Mouse (Mus musculus) kidney, embryonic 14.5 days (tissue): Measurements from ENCODE around the gene AC161166.1. TPM values are rescaled to one million over a fixed set of nuclear protein-coding genes. Genes with fewer than 3 reads are reported as not detected.
"Not testable (repeated sequence)": the region's sequence is repeated elsewhere in the genome, so short reads cannot be mapped to it uniquely, and the experiment has no call there.

Experiments used
- ATAC-seq: fragments of 200-750 bp; cut with Nextera tagmentation; 2 replicates; pipeline ENCODE4 v1.8.0; 2017; ENCODE audit warnings: moderate number of reproducible peaks, mild to moderate bottlenecking, moderate TSS enrichment, moderate library complexity; ENCODE audit not compliant: low FRiP score, low TSS enrichment
- H3K27ac ChIP-seq: fragments of 300-500 bp; sonication (generic); 2 replicates; pipeline ENCODE4 v1.5.1; 2014; ENCODE audit warnings: low read depth, mild to moderate bottlenecking, low read length, moderate library complexity, mixed read lengths
- H3K27me3 ChIP-seq: fragments of 300-500 bp; sonication (generic); 2 replicates; pipeline ENCODE4 v1.6.1; 2014; ENCODE audit warnings: mild to moderate bottlenecking, low read length; ENCODE audit not compliant: control insufficient read depth, insufficient read depth
- H3K36me3 ChIP-seq: fragments of 300-500 bp; sonication (generic); 2 replicates; pipeline ENCODE4 v1.6.1; 2014; ENCODE audit warnings: low read length, mixed read lengths; ENCODE audit not compliant: control insufficient read depth, insufficient read depth
- H3K4me1 ChIP-seq: fragments of 300-500 bp; sonication (generic); 2 replicates; pipeline ENCODE4 v1.6.1; 2014; ENCODE audit warnings: low read length, mixed read lengths; ENCODE audit not compliant: control insufficient read depth, insufficient read depth
- H3K4me2 ChIP-seq: fragments of 300-500 bp; sonication (generic); replicated peaks from 2 replicates; pipeline ENCODE4 v1.6.1; 2014; ENCODE audit warnings: low read depth, mild to moderate bottlenecking, low read length
- H3K4me3 ChIP-seq: fragments of 300-500 bp; sonication (generic); 2 replicates; pipeline ENCODE4 v1.5.1; 2014; ENCODE audit warnings: mild to moderate bottlenecking, low read length
- H3K9ac ChIP-seq: fragments of 300-500 bp; sonication (generic); 2 replicates; pipeline ENCODE4 v1.6.1; 2014; ENCODE audit warnings: low read depth, mild to moderate bottlenecking, low read length, moderate library complexity
- H3K9me3 ChIP-seq: fragments of 300-500 bp; sonication (generic); 2 replicates; pipeline ENCODE4 v1.6.1; 2016; ENCODE audit warnings: low read length; ENCODE audit not compliant: control insufficient read depth
- WGBS: fragments of 180-500 bp; shearing (Covaris S2); extraction: QIAGEN DNeasy Blood & Tissue Kit; methylation state at CpG from one replicate; pipeline ENCODE4 v1.1.7; 2014; 5-methylcytosine and 5-hydroxymethylcytosine counted together
- polyA plus RNA-seq: library from polyadenylated mRNA; unstranded; fragments of >200 nt; fragmentation: Nextera tagmentation; extraction: Ambion mirVana; gene quantifications from 2 replicates; pipeline ENCODE4 v1.2.1, GENCODE M21; 2014

AC161166.1 gene
- polyA plus RNA-seq, 1 experiment from 2014 or later, result 0.61 TPM

GRCm38 (mm10) chr7:24483291-24483690 is 29.0 kb downstream of the AC161166.1 start:
- not testable (repeated sequence) for H3K36me3 ChIP-seq, ATAC-seq, H3K9me3 ChIP-seq, H3K9ac ChIP-seq, H3K27me3 ChIP-seq, H3K27ac ChIP-seq, H3K4me3 ChIP-seq
- Histone ChIP-seq H3K4me1 (peaks cover 17% of the 10 kb centered on the region; the same call in 1 of the 2 replicates), H3K4me2 (0 out of 2 replicates have a peak overlapping the region, but pooled peaks have one; percentile 97)
- WGBS, result 47% methylated on average over 6 of the region's 6 CpGs

- Histone ChIP-seq H3K4me1 (peaks cover 17% of the 10 kb centered on the region; the same call in 1 of the 2 replicates), H3K27ac (no peak overlapping the region), H3K4me2 (peak overlapping the region; percentile 97), H3K9me3 (no peaks in the 10 kb centered on the region), H3K36me3 (no peaks in the 10 kb centered on the region), H3K27me3 (peaks cover 4% of the 10 kb centered on the region; the same call in 1 of the 2 replicates), H3K4me3 (peak overlapping the region; percentile 61), H3K9ac (peak overlapping the region; percentile 71)
- 0 out of 2 replicates have a peak, but pooled peaks have one; percentile 5 for ATAC-seq
- 6% methylated on average over 11 of the region's 38 CpGs for WGBS
Observed at GRCm38 (mm10) chr7:24482208-24483020, 29.8 kb downstream of the AC161166.1 start.

- Histone ChIP-seq H3K4me2 (peak within 1 kb of the TSS; percentile 97), H3K27me3 (peaks cover 4% of the 10 kb centered on the region; the same call in 1 of the 2 replicates), H3K36me3 (no peaks in the 10 kb centered on the region), H3K4me3 (peak within 1 kb of the TSS; percentile 61), H3K9ac (peak within 1 kb of the TSS; percentile 71), H3K9me3 (no peaks in the 10 kb centered on the region), H3K4me1 (peaks cover 14% of the 10 kb centered on the region; the same call in 1 of the 2 replicates), H3K27ac (no peak within 1 kb of the TSS)
- peak; percentile 84 for ATAC-seq
- 1% methylated on average over 71 of the region's 83 CpGs for WGBS
Observed at GRCm38 (mm10) chr7:24481474-24482207, 30.6 kb downstream of the AC161166.1 start, which contains the start of gene Cadm4. Gene Cadm4 (plus strand): TSS chr7:24482023.

GRCm38 (mm10) chr7:24480986-24481473 is 31.2 kb downstream of the AC161166.1 start:
- 14% methylated on average over 14 of the region's 14 CpGs for WGBS
- peaks cover 4% of the 10 kb centered on the region; the same call in 1 of the 2 replicates for H3K27me3 ChIP-seq

GRCm38 (mm10) chr7:24480121-24480941 is 31.9 kb downstream of the AC161166.1 start:
- no peak for ATAC-seq
- Histone ChIP-seq H3K9ac (no peak overlapping the region), H3K4me3 (0 out of 2 replicates have a peak overlapping the region, but pooled peaks have one; percentile 61), H3K9me3 (no peaks in the 10 kb centered on the region), H3K4me1 (peaks cover 8% of the 10 kb centered on the region; the same call in 1 of the 2 replicates), H3K4me2 (peak overlapping the region; percentile 97; the same call in 1 of the 2 replicates), H3K36me3 (no peaks in the 10 kb centered on the region), H3K27ac (no peak overlapping the region), H3K27me3 (peaks cover 4% of the 10 kb centered on the region; the same call in 1 of the 2 replicates)
- 57% methylated on average over 18 of the region's 18 CpGs for WGBS

More at GRCm38 (mm10) chr7:24480986-24481473, 31.2 kb downstream of the AC161166.1 start:
- H3K4me3 ChIP-seq, result peak overlapping the region; percentile 61
- H3K9ac ChIP-seq, result peak overlapping the region; percentile 71; the same call in 1 of the 2 replicates
- H3K4me1 ChIP-seq, result peaks cover 8% of the 10 kb centered on the region; the same call in 1 of the 2 replicates
- no peak overlapping the region for H3K27ac ChIP-seq
- no peaks in the 10 kb centered on the region for H3K36me3 ChIP-seq
- no peaks in the 10 kb centered on the region for H3K9me3 ChIP-seq
- H3K4me2 ChIP-seq, result peak overlapping the region; percentile 97
- peak; percentile 30 for ATAC-seq

- Histone ChIP-seq H3K4me2 (no peak overlapping the region), H3K36me3 (no peaks in the 10 kb centered on the region), H3K27me3 (peaks cover 4% of the 10 kb centered on the region; the same call in 1 of the 2 replicates), H3K27ac (no peak overlapping the region), H3K9me3 (no peaks in the 10 kb centered on the region), H3K4me3 (no peak overlapping the region), H3K9ac (no peak overlapping the region), H3K4me1 (peaks cover 8% of the 10 kb centered on the region; the same call in 1 of the 2 replicates)
- ATAC-seq, result no peak
- WGBS, result 95% methylated on average over 2 of the region's 2 CpGs
Observed at GRCm38 (mm10) chr7:24479685-24480084, 32.6 kb downstream of the AC161166.1 start.

- H3K27me3 ChIP-seq, result peaks cover 4% of the 10 kb centered on the region; the same call in 1 of the 2 replicates
- 83% methylated on average over 5 of the region's 5 CpGs for WGBS
- H3K9me3 ChIP-seq, result no peaks in the 10 kb centered on the region
- H3K27ac ChIP-seq, result no peak overlapping the region
- no peak overlapping the region for H3K4me3 ChIP-seq
- no peak overlapping the region for H3K4me2 ChIP-seq
- no peak for ATAC-seq
- H3K4me1 ChIP-seq, result peaks cover 8% of the 10 kb centered on the region; the same call in 1 of the 2 replicates
- no peaks in the 10 kb centered on the region for H3K36me3 ChIP-seq
- no peak overlapping the region for H3K9ac ChIP-seq
Observed at GRCm38 (mm10) chr7:24478911-24479310, 33.3 kb downstream of the AC161166.1 start.

- Histone ChIP-seq H3K27ac (no peak overlapping the region), H3K4me2 (no peak overlapping the region), H3K36me3 (no peaks in the 10 kb centered on the region), H3K27me3 (no peaks in the 10 kb centered on the region), H3K4me1 (peaks cover 8% of the 10 kb centered on the region; the same call in 1 of the 2 replicates), H3K4me3 (no peak overlapping the region), H3K9me3 (no peaks in the 10 kb centered on the region), H3K9ac (no peak overlapping the region)
- no peak for ATAC-seq
- WGBS, result 80% methylated on average over 7 of the region's 7 CpGs
Observed at GRCm38 (mm10) chr7:24476856-24477255, 35.4 kb downstream of the AC161166.1 start.
